Mouse (Mus musculus) liver, embryonic 14.5 days (tissue): ENCODE data around the gene Fnbp4. TPM values are rescaled to one million over a fixed set of nuclear protein-coding genes. Genes with fewer than 3 reads are reported as not detected.

Experiments used
- ATAC-seq: fragments of 200-750 bp; cut with Nextera tagmentation; 2 replicates; pipeline ENCODE4 v1.8.0; 2017; ENCODE audit warnings: moderate number of reproducible peaks, mild to moderate bottlenecking, moderate library complexity; ENCODE audit not compliant: insufficient read depth
- DNase-seq, 3 experiments: peaks; one replicate each; pipeline ENCODE4 v3.0.0-alpha.2; 2012 to 2013; ENCODE audit warnings: low read depth in 3 of 3, low spot score in 3 of 3
- H3K27ac ChIP-seq: fragments of 300-500 bp; sonication (generic); 2 replicates; pipeline ENCODE4 v1.5.1; 2014; ENCODE audit warnings: moderate library complexity, mild to moderate bottlenecking, control low read depth, inconsistent platforms
- H3K27me3 ChIP-seq: fragments of 300-500 bp; sonication (generic); 2 replicates; pipeline ENCODE4 v1.6.1; 2014; ENCODE audit warnings: mild to moderate bottlenecking, low read length, moderate library complexity; ENCODE audit not compliant: control insufficient read depth, insufficient read depth
- H3K36me3 ChIP-seq: fragments of 300-500 bp; sonication (generic); replicated peaks from 2 replicates; pipeline ENCODE4 v1.6.1; 2014; ENCODE audit warnings: low read depth; ENCODE audit not compliant: control insufficient read depth, insufficient read depth
- H3K4me1 ChIP-seq, 2 experiments: fragments of 200-500 bp in 1 of 2; fragments of 300-500 bp in 1 of 2; sonication (generic) in 1 of 2; replicated peaks; 2 replicates each; pipeline ENCODE4 v1.6.1; 2012 to 2014; ENCODE audit warnings: antibody characterized with exemption in 1 of 2, inconsistent platforms in 1 of 2, low read length in 1 of 2; ENCODE audit not compliant: control insufficient read depth in 2 of 2, insufficient read depth in 2 of 2
- H3K4me2 ChIP-seq: fragments of 300-500 bp; sonication (generic); 2 replicates; pipeline ENCODE4 v1.6.1; 2014; ENCODE audit warnings: low read depth, mild to moderate bottlenecking, control low read depth, moderate library complexity
- H3K4me3 ChIP-seq, 2 experiments: fragments of 200-500 bp in 1 of 2; fragments of 300-500 bp in 1 of 2; sonication (generic) in 1 of 2; 2 replicates each; pipeline ENCODE4 v1.5.1; 2012 to 2014; ENCODE audit warnings: low read depth in 2 of 2, low read length in 2 of 2, mild to moderate bottlenecking in 2 of 2, control low read depth in 1 of 2, inconsistent platforms in 1 of 2, moderate library complexity in 1 of 2; ENCODE audit not compliant: insufficient read depth in 1 of 2
- H3K9ac ChIP-seq: fragments of 300-500 bp; sonication (generic); replicated peaks from 2 replicates; pipeline ENCODE4 v1.6.1; 2014; ENCODE audit warnings: mild to moderate bottlenecking, control low read depth, moderate library complexity
- H3K9me3 ChIP-seq: fragments of 300-500 bp; sonication (generic); 2 replicates; pipeline ENCODE4 v1.6.1; 2016; ENCODE audit warnings: low read length, mixed read lengths; ENCODE audit not compliant: control insufficient read depth
- CTCF ChIP-seq: IDR thresholded peaks from 2 replicates; pipeline ENCODE4 v1.5.1; 2016; ENCODE audit warnings: antibody characterized with exemption, low read depth, control low read depth
- EP300 ChIP-seq: IDR thresholded peaks from 2 replicates; pipeline ENCODE4 v1.6.1; 2016; ENCODE audit warnings: antibody characterized with exemption, low read depth
- WGBS: fragments of 180-500 bp; shearing (Covaris S2); extraction: QIAGEN DNeasy Blood & Tissue Kit; methylation state at CpG from one replicate; pipeline ENCODE4 v1.1.7; 2014; ENCODE audit not compliant: insufficient replicate concordance; 5-methylcytosine and 5-hydroxymethylcytosine counted together
- polyA plus RNA-seq, 2 experiments: library from polyadenylated mRNA; depleted of rRNA in 1 of 2; stranded (reverse) in 1 of 2; unstranded in 1 of 2; fragments of >200 nt; fragmentation: Nextera tagmentation in 1 of 2; extraction: Ambion mirVana in 1 of 2; gene quantifications; 2 replicates each; pipeline versions ENCODE4 v1.2.1 to v1.2.3; 2012 to 2014

Gene Fnbp4
- polyA plus RNA-seq, 2 experiments = 20.9 to 25.8 TPM

DNA sequence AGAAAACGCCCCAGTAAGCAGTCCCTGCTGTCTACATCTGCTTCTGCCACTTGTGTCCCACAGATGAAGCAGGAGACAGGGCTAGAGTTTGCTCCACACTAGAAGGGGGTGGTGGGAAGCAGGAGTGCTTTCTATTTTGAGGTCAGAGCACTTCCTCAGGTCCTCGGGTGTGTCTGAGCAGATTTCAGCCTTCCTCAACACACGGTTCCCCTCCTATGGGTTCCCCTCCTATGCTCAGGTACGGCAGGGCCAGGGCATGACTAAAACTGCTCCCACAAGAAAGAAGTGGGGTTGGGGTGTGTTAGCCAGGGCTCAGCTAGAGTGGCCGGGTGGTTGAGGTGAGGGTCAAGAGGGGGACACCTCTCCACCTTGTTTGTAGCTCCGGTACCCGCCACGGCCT is 65.6 kb downstream of the Fnbp4 start:
- TF ChIP-seq CTCF = no peak
- no peak for TF ChIP-seq EP300
- no peaks in the 10 kb centered on the region for H3K27me3 ChIP-seq
- ATAC-seq (no peak), DNase-seq (no peak)
- H3K27ac ChIP-seq = no peak overlapping the region
- no peaks in the 10 kb centered on the region for H3K4me1 ChIP-seq
- H3K9ac ChIP-seq = no peak overlapping the region
- WGBS = 55% methylated on average over 8 of the region's 8 CpGs
- H3K4me2 ChIP-seq = no peak overlapping the region
- no peaks in the 10 kb centered on the region for H3K9me3 ChIP-seq
- H3K4me3 ChIP-seq = no peak overlapping the region
- H3K36me3 ChIP-seq = no peaks in the 10 kb centered on the region

DNA sequence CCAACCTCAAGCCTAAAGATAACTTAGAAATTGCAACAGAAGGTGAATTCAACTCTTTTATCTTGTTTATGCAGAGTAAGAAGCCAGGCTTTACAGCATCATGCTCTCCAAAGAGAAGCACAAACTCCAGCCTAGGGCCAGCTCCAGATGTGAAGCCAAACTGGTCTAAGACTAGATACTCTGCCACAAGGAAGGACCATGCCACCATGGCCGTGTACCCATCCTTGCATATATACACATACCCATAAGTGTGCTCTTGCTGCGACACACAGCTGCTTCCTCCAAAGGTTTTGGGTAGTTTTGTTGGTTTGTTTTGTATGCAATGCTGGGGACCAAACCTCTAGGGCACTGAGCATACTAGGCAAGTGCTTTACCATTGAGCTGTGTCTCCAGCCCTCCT is 70.1 kb downstream of the Fnbp4 start:
- no peak for ATAC-seq
- H3K9ac ChIP-seq = no peak overlapping the region

DNA sequence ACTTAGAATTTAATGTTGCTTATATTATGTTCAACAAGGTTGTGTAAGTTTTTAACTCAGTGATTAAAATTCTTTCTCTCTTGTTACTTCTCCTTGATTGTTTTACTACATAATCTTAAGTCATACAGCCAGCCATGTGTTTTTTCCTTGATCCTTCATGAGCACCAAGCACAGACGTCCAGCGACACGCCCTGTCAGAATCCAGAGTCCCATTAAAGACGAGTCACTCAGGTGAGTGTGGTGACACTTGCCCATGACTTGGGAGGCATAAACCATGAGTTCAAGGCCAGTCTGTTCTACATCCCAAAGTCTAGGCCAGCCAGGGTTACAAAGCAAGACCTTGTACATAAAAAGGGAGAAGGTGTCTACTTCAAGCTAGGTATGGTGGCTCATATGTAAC is 71.0 kb downstream of the Fnbp4 start:
- H3K9me3 ChIP-seq = no peaks in the 10 kb centered on the region
- no peaks in the 10 kb centered on the region for H3K4me1 ChIP-seq
- ATAC-seq = no peak
- 53% methylated on average over 4 of the region's 4 CpGs for WGBS
- no peak overlapping the region for H3K9ac ChIP-seq
- no peak for DNase-seq
- no peak overlapping the region for H3K4me2 ChIP-seq
- no peak overlapping the region for H3K27ac ChIP-seq
- no peaks in the 10 kb centered on the region for H3K27me3 ChIP-seq
- TF ChIP-seq EP300 (no peak), CTCF (no peak)
- no peak overlapping the region for H3K4me3 ChIP-seq
- no peaks in the 10 kb centered on the region for H3K36me3 ChIP-seq

More for the DNA sequence above, 70.1 kb downstream of the Fnbp4 start:
- H3K27me3 ChIP-seq = no peaks in the 10 kb centered on the region
- H3K4me1 ChIP-seq = no peaks in the 10 kb centered on the region
- WGBS = 48% methylated on average over 2 of the region's 2 CpGs
- TF ChIP-seq EP300 (no peak), CTCF (no peak)
- no peak overlapping the region for H3K4me3 ChIP-seq
- no peak for DNase-seq
- H3K9me3 ChIP-seq = no peaks in the 10 kb centered on the region
- H3K4me2 ChIP-seq = no peak overlapping the region
- H3K27ac ChIP-seq = no peak overlapping the region
- H3K36me3 ChIP-seq = no peaks in the 10 kb centered on the region

DNA sequence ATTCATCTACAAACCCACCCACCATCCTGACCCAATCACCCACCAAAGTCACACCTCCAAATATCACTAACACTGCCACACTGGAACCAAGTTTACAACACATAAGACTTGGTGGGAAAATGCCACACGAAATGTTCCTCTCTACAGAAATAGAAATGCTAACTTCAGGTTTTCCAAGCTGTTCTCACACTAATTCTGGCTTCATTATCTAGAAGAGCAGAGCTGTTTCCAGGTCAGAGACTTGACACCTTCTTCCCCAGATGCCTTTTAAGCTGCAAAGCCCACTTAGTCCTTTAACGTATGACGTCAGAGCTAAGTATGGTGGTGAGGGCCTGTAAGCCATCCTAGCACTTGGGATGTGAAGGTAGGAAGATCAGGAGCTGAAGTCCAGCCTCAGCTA is 73.5 kb downstream of the Fnbp4 start:
- no peak overlapping the region for H3K27ac ChIP-seq
- no peak for DNase-seq
- TF ChIP-seq CTCF (no peak), EP300 (no peak)
- no peaks in the 10 kb centered on the region for H3K36me3 ChIP-seq
- H3K27me3 ChIP-seq = no peaks in the 10 kb centered on the region
- H3K4me1 ChIP-seq = no peaks in the 10 kb centered on the region
- H3K4me2 ChIP-seq = no peak overlapping the region
- no peak overlapping the region for H3K4me3 ChIP-seq
- ATAC-seq = no peak
- no peak overlapping the region for H3K9ac ChIP-seq
- WGBS = 80% methylated on average over 3 of the region's 3 CpGs
- H3K9me3 ChIP-seq = no peaks in the 10 kb centered on the region

DNA sequence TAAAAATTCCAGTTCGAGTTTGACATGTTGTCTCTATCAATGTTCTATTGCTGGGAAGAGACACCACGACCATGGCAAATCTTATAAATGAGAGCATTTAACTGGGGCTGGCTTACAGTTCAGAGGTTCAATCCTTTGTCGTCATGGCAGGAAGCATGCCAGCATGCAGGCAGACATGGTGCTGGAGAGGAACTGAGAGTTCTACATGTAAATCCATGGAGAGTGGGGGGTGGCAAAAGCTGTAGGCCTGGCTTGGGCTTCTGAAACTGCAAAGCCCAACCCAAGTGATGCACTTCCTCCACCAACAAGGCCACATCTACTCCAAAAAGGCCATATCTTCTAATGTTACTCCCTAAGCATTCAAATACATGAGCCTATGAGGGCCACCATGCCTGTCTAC is 75.7 kb downstream of the Fnbp4 start:
- no peak overlapping the region for H3K4me3 ChIP-seq
- no peaks in the 10 kb centered on the region for H3K36me3 ChIP-seq
- no peak for ATAC-seq
- no peak overlapping the region for H3K9ac ChIP-seq
- no peaks in the 10 kb centered on the region for H3K27me3 ChIP-seq
- H3K4me2 ChIP-seq = no peak overlapping the region
- no peak for DNase-seq
- TF ChIP-seq EP300 (no peak), CTCF (no peak)
- H3K27ac ChIP-seq = no peak overlapping the region
- no peaks in the 10 kb centered on the region for H3K4me1 ChIP-seq
- H3K9me3 ChIP-seq = no peaks in the 10 kb centered on the region
- 54% methylated on average over 3 of the region's 3 CpGs for WGBS

DNA sequence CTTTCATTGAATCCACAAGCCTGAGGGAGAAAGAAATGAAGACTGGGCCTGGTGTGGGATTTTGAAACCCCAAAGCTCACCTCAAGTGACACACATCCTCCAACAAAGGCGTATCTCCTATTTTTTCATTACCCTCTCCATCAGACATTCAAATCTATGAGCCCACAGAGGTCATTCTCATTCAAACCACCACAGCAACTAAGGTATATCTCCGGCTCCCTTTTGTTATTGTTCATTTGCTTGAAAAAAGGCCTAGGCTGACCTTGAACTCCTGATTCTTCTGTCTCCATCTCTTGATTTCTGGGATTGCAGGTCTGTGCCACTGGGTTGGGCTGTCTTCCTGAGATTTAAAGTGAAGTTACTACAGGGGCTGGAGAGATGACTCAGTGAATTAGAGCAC is 77.8 kb downstream of the Fnbp4 start:
- Histone ChIP-seq H3K27me3 (no peaks in the 10 kb centered on the region), H3K4me1 (no peaks in the 10 kb centered on the region), H3K4me2 (no peak overlapping the region), H3K9me3 (no peaks in the 10 kb centered on the region), H3K36me3 (no peaks in the 10 kb centered on the region), H3K27ac (no peak overlapping the region), H3K4me3 (no peak overlapping the region), H3K9ac (no peak overlapping the region)
- no peak for ATAC-seq
- DNase-seq = no peak
- WGBS = 78% methylated on average over 2 of the region's 2 CpGs
- no peak for TF ChIP-seq EP300
